Mouse (Mus musculus) right cerebral cortex, postnatal 10 days (tissue): ENCODE results near the gene Habp4.
A peak's percentile ranks its signal among the peaks of the same experiment; 100 is the strongest.

Experiments used
- DNase-seq, 2 experiments: peaks; one replicate each; pipeline ENCODE4 v3.0.0; 2021; ENCODE audit warnings: low spot score in 2 of 2

Habp4 gene

DNA sequence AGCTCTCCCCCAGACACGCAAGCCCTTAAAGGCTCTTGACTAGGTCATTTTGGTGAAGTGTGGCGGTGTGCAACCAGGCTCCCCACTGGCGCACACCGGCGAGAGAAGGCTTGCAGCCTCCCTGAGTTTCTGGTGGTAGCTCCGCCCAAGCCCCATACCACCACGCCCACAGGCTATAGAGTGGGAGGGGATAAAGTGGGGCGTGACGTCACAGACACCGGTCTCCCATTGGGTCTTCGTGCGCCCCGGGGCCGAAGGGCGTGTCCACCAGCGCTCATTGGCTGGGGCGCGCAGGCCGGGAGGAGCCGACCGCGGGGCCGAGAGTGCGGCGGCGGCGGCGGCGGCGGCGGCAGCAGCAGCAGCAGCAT, at the start of gene Habp4:
TSS of gene Habp4 (plus strand) at position 277 of the 368 bp plus-strand sequence.
- peak; percentile 99 for DNase-seq

DNA sequence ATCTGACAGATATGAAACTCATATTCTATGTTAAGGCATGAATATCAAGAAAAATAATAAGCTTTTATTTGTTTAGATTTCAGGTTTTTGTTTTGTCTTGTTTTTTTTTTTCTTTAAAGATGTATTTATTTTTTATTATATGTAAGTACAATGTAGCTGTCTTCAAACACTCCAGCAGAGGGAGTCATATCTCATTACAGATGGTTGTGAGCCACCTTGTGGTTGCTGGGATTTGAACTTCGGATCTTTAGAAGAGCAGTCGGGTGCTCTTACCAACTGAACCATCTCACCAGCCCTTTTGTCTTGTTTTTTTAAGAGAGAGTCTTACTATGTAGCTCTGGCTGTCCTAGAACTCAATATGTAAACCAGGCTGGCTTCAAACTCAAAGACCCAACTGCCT, 44.2 kb upstream of the Habp4 start:
- DNase-seq, result no peak

DNA sequence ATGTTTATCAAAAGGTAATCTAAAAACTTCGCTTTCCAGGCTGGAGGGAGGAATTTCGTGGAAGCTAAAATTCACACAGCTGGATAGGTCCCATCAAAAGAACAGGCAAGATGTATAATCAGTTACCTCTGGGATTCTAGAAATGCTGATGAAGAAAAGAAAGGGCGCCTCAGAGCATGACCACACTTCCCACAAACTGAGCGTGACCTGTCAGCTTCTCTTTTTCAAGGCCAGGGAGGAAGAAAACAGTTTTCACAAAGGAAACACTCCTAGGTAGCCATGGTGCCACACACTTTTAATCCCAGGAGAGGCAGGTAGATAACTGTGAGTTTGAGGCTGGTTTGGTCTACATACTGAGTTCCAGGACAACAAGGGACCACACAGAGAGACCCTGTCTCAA, 40.9 kb upstream of the Habp4 start:
- DNase-seq, result no peak

DNA sequence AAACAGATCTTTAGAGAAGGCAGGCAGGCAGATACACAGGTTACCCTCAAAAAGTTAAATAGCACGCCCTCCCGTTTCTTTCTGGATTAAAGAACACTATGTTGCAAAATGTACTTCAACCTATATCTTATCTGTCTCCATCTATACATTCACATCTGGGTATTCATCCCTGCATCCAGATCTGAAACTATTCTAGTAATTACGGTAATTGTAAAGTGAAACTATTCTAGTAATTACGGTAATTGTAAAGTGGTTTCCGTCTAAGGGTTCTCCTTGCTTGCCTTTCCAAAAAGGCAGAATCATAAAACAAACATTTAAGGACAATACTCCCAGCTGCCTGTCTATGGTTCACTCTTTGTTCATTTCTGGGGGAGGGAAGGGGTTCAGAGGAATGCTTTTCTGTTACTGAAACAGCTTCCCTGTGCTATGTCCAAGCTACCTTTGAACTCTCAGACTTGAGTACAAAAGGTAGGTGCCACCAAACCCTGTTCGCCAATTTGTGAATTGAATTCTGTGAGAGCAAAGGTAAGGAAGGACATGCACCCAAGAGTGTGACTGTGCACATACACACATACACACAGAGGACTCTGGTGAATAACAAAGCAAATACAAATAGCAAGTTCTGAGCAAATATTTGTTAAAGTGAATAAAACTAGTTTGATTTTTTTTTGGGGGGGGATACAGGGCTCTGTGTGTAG, 38.0 kb upstream of the Habp4 start:
- DNase-seq, result no peak

DNA sequence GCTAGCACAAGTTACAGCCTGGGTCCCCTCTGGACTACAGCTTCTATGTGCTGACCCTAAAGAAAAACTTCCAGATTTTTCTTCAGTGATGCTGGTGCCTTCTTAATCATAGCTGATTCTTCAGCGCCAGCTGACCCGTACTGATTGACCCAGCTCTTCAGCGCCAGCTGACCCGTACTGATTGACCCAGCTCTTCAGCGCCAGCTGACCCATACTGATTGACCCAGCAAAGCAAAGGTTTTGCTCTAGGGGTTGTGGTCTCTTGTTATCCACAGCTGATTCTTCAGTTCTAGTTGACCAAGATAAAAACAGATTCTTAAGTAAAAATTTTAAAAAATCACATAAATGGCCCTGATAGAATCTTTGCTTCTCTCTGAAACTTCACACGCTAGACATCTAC, 36.7 kb upstream of the Habp4 start:
- no peak for DNase-seq

DNA sequence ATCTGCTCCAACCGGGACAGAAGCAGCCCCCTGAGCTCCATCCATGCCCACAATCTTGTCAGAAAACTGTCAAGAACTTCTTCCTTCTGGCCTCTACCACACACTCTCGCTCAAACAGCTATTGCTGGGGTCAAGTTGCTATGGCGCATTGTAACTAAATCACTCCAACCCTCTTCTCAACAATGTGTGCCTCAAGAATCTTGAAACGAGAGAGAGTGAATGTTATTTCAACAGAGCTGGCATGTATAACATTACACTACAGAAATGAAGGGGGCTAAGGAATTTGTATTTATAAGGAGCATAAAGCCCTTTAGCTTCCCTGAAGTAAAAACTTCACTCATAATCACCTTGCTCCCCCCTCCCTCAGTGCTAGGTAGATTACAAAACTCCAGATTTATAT, 35.3 kb upstream of the Habp4 start:
- DNase-seq, result no peak

DNA sequence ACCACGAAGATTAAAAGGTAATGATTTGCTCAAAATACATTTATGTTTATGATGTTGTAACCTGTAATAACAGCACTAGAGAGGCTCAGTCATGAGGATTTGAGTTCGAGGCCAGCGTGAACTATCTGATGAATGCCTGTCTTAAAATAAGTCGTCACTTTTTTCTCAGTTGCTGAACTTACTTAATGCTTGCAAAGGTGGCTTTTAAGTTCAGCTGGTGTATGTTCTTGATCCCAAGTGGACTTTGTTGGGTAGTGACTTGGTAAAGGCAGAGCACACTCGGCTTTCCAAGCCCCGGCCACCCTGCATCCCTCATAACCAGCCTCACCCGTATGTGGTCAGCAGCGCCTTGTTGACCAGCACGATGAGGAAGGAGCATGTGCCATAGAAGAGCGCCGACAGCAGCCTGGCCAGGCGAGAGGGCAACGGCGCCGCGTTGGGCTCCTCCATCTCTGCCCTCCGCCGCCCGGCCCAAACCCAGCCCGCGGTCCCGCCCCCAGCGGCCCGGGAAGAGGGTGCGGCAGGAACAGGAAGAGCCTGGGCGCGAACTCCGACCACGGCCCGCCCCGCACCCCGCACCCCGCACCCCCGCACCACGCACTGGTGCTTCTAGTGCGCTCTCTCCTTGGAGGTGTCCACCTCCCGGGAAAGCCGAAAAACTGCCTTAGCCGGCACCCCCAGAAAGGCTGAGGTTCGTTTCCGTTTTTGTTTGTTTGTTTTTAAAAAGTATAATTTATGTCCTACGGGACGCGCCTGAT, 32.6 kb upstream of the Habp4 start, which contains the start of gene Slc35d2:
TSS of gene Slc35d2 (minus strand) at position 511 of the 758 bp plus-strand sequence.
- DNase-seq, result peak in 1 of 2 experiments; percentile 35

DNA sequence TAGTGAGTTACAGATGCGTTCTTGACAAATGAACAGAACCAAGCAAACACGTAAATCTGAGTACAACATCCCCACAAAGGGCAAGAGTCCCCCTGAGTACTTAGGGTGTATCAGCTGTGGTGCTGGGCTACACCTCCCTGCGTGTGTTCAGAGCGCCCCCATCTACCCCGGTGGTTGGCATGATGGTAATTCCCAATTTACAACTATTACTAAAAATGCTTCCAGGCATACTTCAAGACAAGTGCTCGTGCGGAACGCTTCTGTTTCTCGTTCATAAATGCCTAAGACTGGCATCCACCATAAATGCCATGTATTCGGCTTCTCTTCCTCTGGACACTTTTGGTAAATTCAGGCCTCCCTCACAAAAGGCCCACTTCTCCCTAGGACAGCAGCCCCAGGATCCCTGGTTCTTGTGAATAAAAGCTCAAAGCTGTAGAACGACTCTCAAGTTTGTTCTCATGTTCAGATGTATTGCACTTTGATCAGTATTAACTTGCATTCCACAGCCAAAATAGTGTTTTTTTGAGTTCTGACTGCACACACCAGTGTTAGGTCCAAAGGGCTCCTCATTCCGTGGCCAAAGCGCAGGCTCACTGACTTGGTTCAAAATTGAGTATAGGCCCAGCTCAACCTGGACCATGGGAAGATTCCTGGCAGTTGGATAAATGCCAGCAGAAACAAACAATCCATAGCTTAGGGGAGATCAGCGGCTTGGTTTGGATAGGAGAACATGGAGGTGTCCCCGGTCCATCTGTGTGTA, 31.8 kb upstream of the Habp4 start:
- DNase-seq, result peak; percentile 30 to 44

DNA sequence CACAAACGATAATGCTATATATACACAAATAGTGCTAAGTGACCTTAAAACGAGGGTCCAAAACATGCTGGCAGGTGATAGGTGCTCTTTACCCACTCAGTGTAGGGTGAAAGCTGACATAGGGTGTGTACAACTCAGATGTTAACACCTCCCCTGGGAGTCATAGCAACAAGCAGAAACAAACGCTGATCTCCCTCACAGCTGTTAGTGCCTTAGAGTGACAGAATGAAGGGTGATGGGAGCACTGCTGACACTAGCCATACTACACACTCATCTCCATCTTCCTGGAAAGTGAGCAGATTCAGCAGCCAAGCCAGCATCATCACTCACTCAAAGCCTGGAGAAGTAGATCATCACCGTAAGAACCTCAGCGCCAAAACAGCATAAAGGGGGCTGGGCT, 11.5 kb upstream of the Habp4 start:
- no peak for DNase-seq

DNA sequence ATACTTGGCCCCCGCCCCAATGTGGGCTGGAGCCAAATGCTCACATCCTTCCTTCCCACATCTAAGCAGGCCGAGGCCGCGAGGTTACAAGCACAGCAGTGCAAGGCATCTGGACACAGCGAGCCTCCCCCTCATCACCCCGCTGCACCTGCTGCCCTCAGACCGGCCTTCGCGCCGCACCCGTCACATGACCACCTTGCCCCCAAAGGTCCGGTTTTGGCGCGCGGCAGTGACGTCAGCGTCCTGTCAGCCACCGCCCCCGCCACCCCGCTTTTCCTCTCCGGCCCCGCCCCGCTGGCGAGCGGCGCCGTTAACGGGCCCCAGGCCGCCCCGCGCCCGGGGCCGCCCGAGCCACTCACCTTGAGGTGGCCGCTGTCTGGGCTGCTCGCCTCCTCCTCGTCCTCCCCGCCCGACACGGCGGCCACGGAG, 9.4 kb upstream of the Habp4 start:
- peak; percentile 89 for DNase-seq

DNA sequence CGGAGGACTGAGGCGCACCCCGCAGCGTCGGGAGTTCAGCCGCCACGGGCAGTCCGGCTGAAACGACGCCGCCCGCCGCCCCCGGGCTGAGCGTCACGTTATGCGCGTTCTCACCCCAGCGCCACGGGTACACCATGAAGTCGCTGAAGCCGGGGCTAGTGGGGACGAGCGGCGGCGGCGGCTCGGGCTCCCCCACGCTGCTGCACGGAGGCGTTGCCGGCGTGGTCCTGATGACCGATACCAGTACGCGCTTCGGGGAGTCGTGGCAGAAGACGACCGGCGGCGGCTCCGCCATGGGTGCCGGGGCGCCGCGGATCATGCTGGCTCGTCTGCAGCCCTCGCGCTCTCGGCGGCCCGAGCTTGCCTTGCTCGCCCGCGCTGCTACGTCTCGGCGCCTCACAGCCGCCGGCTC, 8.9 kb upstream of the Habp4 start:
- DNase-seq, result peak; percentile 66 to 67

DNA sequence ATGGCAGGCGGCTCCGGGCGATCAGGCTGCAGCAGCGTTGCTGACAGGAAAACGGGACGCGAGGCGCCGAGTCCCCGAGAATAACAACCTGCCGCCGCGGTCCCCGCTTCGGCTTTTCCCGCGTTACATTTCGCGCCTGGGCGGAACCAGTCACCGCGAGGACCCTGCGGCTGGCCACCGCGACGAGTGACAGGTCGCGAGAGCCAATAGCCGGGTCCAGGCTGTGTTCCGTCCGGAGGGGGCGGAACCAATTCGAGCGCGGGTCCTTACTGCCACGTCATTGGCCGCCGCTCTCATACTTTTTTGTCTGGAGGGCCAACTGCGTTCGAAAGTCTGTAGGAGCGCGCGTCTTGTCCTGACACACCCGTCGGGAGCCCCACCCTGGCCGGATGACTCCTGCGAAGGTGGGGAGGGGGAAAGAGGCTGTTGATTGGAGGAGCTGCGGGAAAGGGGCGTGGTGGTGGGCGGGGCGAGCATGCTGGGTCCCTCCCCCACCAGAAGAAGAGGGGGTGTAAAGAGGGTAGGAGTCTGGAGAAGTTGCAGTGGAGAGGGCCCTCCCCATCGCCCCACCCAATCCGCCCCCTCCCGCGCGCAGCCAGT, 8.4 kb upstream of the Habp4 start, which contains the start of gene Zfp367:
TSS of gene Zfp367 (minus strand) at position 120 of the 600 bp plus-strand sequence.
- peak; percentile 98 for DNase-seq

DNA sequence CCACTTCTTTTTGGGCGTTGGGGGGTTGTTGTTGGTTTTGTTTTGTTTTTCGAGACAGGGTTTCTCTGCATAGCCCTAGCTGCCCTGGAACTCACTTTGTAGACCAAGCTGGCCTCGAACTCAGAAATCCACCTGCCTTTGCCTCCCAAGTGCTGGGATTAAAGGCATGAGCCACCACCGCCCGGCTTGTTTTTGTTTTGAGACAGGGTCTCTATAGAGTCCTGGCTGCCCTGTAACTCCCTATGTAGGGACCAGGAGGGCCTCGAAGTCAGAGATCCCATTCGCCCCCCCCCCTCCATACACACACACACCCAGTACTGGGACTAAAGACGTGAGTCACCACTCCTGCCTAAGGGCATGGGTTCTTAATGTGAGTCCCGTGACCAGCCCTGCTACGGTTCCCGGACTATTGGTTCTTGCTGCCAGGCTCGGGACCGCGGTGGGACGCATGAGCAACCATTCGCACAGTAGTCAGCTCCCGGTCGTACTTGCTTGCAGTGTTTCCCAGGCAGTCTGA, 7.8 kb upstream of the Habp4 start:
- peak in 1 of 2 experiments; percentile 49 for DNase-seq

DNA sequence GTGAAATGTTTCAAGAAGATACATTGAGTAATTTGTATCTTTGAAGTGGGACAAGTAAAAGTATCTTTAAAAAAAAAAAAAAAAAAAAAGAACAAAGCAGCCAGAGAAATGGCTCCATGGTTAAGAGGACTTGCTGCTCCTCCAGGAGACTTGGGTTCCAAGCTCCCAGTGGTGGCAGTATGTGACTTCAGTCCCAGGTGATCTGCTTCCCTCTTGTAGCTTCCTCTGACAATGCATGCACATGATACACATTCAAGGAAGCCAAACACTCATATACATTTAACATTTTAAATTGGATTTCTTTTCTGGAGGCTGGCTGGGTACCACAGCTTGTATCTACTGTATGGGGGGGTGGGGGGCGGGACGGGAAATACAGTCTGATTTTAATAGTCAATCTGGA, 7.0 kb upstream of the Habp4 start:
- DNase-seq, result no peak

DNA sequence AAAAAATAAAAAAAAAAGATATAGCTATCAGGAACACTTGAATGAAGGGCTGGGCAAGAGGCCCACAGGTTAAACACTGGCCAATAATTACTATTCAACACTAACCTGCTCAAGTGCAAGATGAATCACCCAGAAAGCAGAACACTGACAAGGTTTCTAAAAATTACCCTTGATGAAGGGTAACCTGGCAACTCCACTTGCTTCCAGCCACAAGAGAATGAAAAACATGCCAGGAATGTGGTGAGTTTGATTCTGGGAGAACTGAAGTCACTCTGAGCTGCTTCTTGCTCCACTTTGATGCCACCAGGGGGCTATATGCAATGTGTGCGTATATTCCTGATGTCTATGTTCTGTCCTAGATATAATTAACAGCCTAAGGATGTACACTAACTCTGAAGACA, 6.5 kb upstream of the Habp4 start:
- DNase-seq, result no peak

DNA sequence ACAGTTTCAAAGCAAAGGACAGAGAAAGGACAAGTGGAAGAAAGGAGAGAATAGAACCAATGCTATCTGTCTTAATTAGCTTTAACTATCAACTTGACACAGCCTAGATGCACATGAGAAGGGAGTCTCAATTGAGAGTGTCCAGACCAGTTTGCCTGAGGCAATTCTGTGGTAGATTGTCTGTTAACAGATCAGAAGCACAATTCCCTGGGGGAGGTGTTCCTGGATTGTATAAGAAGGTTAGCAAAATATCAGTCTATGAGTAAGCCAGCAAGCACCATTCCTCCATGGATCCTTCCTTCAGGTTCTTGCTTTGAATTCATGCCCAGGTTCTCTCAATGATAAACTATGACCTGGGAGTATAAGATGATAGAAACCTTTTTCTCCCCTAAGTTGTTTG, 4.7 kb upstream of the Habp4 start:
- DNase-seq, result no peak

DNA sequence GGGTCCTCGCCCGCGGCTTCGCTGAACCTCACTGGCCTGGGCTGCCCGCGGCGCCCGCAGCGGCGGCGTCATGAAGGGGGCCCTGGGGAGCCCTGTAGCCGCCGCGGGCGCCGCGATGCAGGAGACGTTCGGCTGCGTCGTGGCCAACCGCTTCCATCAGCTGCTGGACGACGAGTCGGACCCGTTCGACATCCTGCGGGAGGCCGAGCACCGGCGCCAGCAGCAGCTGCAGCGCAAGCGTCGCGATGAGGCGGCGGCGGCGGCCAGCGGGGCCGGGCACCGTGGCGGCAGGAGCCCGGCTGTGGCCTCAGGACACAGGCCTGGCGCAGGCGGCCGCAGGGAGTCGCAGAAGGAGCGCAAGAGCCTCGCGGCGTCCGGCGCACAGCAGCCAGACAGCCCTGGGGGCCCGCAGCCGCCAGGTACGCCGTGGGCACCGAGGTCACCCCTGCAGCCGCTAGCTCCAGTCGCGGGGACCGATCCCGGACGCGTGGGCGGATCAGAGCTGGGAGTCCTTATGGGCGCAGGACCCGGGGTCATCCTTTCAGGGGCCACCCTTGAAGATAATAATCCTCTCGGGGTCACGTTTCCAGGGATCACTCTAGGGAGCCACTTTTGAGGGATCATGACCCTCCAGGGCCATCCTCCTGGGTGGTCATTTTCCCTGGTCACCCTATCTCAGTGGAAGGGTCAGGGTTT, 440 bp downstream of the Habp4 start:
- DNase-seq, result peak; percentile 67 to 71

DNA sequence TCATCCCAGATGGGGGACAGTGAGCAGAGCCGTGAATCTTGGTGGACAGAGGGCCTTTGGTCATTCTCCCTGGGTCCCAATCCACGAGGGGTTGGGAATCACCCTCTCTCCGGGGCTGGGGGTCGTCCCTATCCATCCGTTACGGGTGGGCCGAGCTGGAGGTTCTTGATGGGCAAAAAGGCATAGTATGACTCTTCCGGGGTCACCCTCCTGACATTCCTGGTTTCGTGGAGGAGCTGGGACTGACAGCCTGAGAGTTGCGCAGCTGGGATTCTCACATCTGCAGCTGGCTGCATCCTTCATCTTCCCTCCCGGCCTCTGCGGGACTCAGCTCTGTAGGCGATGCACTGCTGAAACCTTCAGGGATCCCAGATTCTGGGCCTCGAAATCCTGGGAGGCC, 1.0 kb downstream of the Habp4 start:
- DNase-seq, result peak in 1 of 2 experiments; percentile 50

DNA sequence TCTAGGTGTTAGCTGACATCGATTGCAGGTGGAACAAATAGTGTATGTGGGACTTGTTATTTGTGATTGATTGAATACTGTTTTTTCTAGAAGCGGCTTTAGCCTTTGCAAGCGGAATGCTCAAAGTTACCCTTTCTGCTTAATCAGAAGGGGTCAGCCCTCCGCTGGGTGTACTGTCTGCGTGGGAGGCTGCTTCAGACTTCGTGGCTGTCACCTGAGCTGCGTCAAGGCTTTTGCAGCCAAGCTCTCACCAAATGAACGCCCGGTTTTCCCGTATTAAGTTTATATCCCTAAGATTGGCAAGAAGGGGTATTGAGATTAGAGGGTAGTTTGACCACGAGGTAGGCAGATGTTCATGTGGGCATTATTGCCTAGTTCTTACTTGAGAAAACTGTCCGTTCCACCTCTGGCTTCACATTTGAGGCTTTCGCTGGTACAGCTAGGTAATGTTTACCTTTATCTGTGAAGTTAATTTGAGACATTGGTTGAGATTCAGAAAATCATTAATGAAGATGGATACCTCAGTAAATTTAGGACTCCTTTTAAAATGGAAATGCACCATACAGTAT, 1.6 kb downstream of the Habp4 start:
- no peak for DNase-seq

DNA sequence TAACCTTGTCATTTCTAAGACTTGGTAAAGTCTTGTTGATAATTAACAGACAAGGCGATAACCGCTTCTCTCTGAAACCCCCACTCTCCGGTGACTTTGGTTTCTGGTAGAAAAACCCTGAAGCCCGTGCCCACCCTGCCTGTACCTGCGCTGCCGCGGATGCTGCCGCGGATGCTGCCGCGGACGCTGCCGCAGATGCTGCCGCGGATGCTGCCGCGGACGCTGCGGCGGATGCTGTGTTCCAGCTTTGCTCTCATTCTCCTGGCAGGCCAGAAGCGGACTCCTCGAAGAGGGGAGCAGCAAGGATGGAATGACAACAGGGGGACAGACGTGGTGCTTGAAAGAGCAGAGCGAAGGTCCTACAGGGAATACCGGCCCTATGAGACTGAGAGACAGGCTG, 8.1 kb downstream of the Habp4 start:
- no peak for DNase-seq

DNA sequence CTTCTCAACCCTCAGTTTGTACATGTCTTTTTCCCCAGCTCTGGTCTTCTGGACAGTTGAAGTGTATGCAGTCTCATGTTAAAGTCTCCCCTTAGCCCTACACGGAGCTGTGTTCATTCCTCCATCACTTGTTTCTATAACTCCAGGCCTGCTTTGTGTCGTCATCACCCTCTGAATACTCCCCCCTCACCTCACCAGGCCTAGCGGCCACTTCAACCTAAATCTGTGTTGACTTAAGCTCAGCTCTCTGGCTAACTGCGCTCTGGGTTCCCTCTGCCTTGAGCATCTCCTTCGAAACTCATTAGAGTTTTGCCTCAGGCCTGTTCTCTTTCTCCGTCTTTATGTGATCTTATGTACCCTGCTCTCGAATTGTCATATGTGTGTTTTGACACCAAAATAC, 16.4 kb downstream of the Habp4 start:
- no peak for DNase-seq
